Mouse (Mus musculus): ENCODE data around the gene Pole4.
"Not testable (repeated sequence)": the region's sequence is repeated elsewhere in the genome, so short reads cannot be mapped to it uniquely, and the experiment has no call there.

Gene Pole4

GRCm38 (mm10) chr6:82625331-82625730, 79.8 kb downstream of the Pole4 start:
- not testable (repeated sequence) for DNase-seq (ENCODE audit: extremely low read depth, low read depth, low spot score)

DNA sequence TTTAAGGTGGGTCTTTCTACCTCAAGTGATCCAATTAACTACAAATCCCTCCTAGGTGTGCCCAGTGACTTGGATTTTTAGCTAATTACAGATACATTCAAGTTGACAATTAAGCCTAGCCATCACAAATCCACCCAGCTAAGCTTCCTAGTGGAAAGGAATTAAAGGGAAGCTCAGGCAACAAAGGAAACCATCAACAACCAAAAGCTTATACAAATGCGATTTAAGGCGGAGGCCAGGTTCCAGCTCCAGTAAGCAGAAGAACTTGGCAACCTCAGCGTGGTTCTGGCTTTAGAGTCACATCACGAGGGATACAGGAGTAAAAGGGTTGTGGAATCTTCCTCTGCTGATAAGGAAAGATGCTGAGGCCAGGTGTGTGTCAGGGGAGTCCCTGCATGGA, 92.0 kb downstream of the Pole4 start:
- no peak for DNase-seq (ENCODE audit: extremely low read depth, low read depth, low spot score)

DNA sequence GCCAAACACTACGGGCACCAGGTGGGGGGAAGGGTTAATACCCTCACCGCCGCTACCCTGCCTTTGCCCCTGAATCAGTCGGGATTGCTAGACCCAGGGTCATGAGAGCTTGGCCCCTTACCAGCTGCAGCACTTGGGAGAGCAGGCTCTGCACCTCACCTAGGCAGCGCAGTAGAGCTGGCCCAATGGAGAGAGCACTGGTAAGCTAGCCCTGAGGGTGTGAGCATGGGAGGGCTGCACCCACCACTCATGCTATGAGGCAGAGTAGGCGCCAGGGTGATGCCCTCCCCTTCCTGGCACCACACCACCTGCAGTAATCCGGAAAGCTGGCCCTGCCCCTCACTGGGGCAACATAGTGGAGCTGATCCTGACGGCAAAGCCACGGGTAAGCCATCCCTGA, 94.1 kb downstream of the Pole4 start:
- peak; percentile 28 for DNase-seq (ENCODE audit: extremely low read depth, low read depth, low spot score)

DNA sequence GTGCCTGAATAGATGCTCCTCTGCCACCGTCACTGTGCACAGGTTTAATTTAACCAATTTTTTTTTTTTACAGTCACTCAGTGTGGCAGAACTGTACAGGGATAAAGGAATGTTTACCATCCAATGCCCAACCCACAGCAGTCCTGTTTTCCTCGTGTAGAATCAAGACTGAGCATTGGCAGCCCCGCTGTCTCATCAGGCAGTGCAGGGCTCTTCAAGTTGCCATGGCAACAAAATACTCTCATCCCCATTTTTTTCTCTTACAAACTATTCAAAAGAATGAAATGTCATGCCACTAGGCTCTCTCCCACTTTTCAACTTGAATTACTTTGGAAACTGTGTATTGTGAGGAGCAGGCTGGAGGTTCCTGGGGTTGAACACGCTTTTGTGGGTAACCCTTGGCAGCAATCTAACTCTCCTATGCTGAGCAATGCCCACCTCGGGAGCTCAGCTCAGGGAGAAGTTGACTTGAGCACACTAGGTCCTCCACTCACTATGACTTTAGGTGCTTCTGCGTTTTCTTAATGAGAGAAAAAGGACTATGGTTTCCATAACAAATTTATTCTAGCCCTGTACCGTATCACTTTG, 95.7 kb downstream of the Pole4 start:
- DNase-seq (ENCODE audit: extremely low read depth, low read depth, low spot score), result no peak

GRCm38 (mm10) chr6:82608756-82609155, 96.4 kb downstream of the Pole4 start:
- no peak for DNase-seq (ENCODE audit: extremely low read depth, low read depth, low spot score)

- no peak for DNase-seq (ENCODE audit: extremely low read depth, low read depth, low spot score)
These were observed 100.4 kb downstream of the Pole4 start for GRCm38 (mm10) chr6:82604791-82605190.

DNA sequence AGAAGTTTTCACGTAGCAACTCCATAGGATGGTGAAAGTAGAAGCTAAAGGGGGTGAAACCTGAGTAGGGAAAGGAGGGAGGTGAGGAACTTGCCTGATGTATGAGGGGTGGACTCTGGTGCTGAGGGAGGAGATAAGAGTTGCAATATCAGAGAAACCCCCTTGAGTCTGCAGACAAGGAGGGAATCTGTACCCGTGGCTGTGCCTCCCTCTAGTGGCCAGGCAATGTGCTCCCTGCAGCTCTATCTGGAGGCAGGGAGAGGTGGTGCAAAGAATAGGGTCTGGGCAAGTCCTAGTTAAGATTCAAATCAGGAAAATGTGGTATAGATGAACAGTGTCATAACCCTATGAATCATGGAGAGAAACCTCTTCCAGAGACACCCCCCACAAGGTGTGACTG, 101.5 kb downstream of the Pole4 start:
- no peak for DNase-seq (ENCODE audit: extremely low read depth, low read depth, low spot score)

GRCm38 (mm10) chr6:82603228-82603627, 101.9 kb downstream of the Pole4 start:
- no peak for DNase-seq (ENCODE audit: extremely low read depth, low read depth, low spot score)

GRCm38 (mm10) chr6:82595461-82596090, 109.6 kb downstream of the Pole4 start:
- no peak for DNase-seq (ENCODE audit: extremely low read depth, low read depth, low spot score)

GRCm38 (mm10) chr6:82589387-82589786, 115.8 kb downstream of the Pole4 start:
- no peak for DNase-seq (ENCODE audit: extremely low read depth, low read depth, low spot score)

GRCm38 (mm10) chr6:82585396-82585795, 119.8 kb downstream of the Pole4 start:
- no peak for DNase-seq (ENCODE audit: extremely low read depth, low read depth, low spot score)

DNA sequence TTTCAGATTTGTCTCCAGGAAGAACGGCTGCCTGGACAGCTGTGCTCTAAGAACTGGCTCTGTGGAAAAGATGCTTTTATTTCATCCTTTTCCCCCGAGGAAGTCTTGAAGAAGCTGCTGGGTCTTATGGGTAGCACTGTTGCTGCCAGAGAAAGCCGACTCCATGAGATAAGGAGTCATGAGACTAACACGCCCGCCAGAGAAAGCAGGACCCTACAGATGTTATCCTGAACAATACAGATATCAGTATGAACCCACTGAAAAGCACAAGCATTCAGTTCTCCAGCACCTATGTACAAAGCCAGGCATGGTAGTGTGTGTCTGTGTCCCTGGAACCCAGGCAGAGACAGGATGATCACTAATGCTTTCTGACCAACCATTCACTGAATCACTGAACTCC, 129.7 kb downstream of the Pole4 start:
- no peak for DNase-seq (ENCODE audit: extremely low read depth, low read depth, low spot score)

All from fat pad, adult 2 months (tissue).